Mouse (Mus musculus) bone marrow, adult 2 months (tissue): ENCODE measurements around the gene Emilin2.

Experiments used
- CTCF ChIP-seq: fragments of 200-500 bp; IDR thresholded peaks from 2 replicates; pipeline ENCODE4 v1.5.1; 2011; ENCODE audit warnings: low read length, control low read depth; ENCODE audit not compliant: control insufficient read depth, insufficient read depth
- POLR2A ChIP-seq: fragments of 200-500 bp; IDR thresholded peaks from 2 replicates; pipeline ENCODE4 v1.6.1; 2011; ENCODE audit warnings: low read depth, mild to moderate bottlenecking, control low read depth, low read length, borderline replicate concordance; ENCODE audit not compliant: control insufficient read depth

DNA sequence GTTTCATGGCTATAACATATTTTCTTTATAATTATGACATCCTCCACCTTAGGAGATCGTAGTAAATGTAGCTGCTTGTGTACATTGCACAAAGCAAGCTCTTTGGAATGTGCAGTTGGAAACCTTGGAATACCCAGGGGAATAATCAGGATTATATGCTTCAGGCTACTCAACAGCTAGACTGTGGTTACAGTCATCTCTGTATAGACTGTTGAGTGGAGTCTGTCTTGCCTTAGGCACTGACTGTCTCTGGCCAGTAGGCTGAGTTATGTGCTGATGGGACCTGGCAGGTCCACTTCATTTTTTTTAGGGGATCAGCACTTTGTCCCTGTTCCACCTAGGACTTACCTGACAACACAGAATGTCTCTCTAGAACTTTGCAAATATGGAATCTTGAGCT is 98.1 kb downstream of the Emilin2 start:
- TF ChIP-seq POLR2A (no peak), CTCF (no peak)
